Mouse (Mus musculus): Measurements from ENCODE around the gene Wls.

DNA sequence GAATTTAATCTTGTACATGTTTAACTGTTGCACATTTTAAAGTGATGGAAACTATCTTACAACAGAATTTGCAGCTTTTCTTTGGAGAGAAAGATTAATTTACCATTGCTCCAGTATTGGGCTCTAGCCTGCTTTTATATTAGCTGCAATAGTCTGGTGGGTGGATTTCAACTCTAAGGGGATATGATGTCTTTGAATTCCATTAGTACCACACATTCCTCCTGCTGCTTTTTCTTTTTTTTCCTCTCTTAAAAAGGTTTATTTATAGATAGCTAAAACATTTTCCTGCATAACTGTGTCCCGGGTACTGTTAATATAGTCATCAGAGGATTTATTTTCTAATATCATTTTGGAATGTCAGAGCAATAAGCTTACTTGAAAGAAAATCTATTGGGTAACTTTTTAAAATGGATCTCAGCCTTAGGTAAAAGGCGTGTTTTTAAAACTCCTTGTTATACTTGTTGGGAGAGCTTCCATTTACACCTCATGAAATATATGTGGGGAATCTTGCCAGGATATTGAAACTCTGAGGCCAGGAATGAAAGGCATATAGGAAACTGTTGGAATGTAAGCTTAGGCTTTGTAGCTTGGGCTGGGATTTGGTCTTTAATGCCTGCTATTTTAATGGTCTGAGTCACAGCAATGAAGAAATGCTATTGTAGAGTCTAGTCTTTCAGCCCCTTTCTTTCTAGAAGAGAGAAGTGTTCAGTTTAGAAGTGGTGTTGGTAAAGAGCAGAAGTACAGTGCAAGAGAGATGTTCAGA lies 78.0 kb downstream of the Wls start:
- TF ChIP-seq CTCF (IDR thresholded peaks at IDR 0.05; ENCODE audit: extremely low read depth, insufficient read length, insufficient replicate concordance, low read depth, low read length) = no peak
- no peak for TF ChIP-seq POLR2A (IDR thresholded peaks at IDR 0.05; ENCODE audit: low read depth, low read length)
